Comparison of ENCODE assay signal across 9 mouse cellular contexts in genomic region chr1:88213766-88214461, GRCm38 (mm10). TPM values are rescaled to one million over a fixed set of nuclear protein-coding genes. Genes with fewer than 3 reads are reported as not detected.
DNase-seq lines count a peak whose midpoint lies in the region; ATAC-seq and TF ChIP-seq lines count a peak whose summit lies in the region.
"Had no signal": no experiment of that assay in that cellular context is flagged by ENCODE, and none has a peak within 500 bp of the region (broad histone marks: within the 10 kb centered on the region; RNA-seq: fewer than 3 reads in every experiment).

No protein-coding gene starts in this region.

- peaks cover 63% of the 10 kb centered on the region for H3K9me3 ChIP-seq in kidney, embryonic 16.5 days (ENCODE audit: low read length)

- H3K4me1 ChIP-seq in kidney, embryonic 16.5 days (ENCODE audit: insufficient read depth, low read length) = no peaks in the 10 kb centered on the region
- no peaks in the 10 kb centered on the region for H3K4me1 ChIP-seq in cerebellum, adult 2 months (ENCODE audit: control insufficient read depth, insufficient read depth, low read length)

- H3K36me3 ChIP-seq in kidney, embryonic 16.5 days (ENCODE audit: insufficient read depth, low read length) = no peaks in the 10 kb centered on the region

- TF ChIP-seq POLR2A in cerebellum, adult 2 months (IDR thresholded peaks at IDR 0.05; ENCODE audit: borderline replicate concordance, insufficient read depth, low read length) = no peak

- DNase-seq in kidney, adult 11 months = no peak
- DNase-seq in MN1 (ENCODE audit: low spot score) (peak; percentile 24), liver (peak; percentile 14)
- DNase-seq in gastrocnemius, adult 2 months = peak; percentile 31
- no peak for DNase-seq in right cerebral cortex, postnatal 25 days
- no peak for DNase-seq in thymus, adult 18-20 months
- DNase-seq in cerebellum, adult 2 months = no peak

- WGBS in kidney, embryonic 16.5 days = 74% methylated on average over 2 of the region's 2 CpGs
- WGBS in cerebellum, adult 2 months = 65% methylated on average over 2 of the region's 2 CpGs

- no peak overlapping the region for H3K9ac ChIP-seq in kidney, embryonic 16.5 days (replicated peaks; ENCODE audit: low read length)

- H3K4me3 ChIP-seq in kidney, embryonic 16.5 days (ENCODE audit: low read length) = no peak overlapping the region
- H3K4me3 ChIP-seq in gastrocnemius, adult 2 months = no peak overlapping the region
- no peak overlapping the region for H3K4me3 ChIP-seq in cerebellum, adult 2 months (replicated peaks; ENCODE audit: insufficient read depth, low read depth, low read length)

- 0 out of 2 replicates have a peak, but pooled peaks have one; percentile 5 for ATAC-seq in kidney, embryonic 16.5 days (ENCODE audit: low FRiP score, low TSS enrichment)

- H3K27me3 ChIP-seq in kidney, embryonic 16.5 days (ENCODE audit: insufficient read depth, low read length) = no peaks in the 10 kb centered on the region
- H3K27me3 ChIP-seq in cerebellum, adult 2 months (ENCODE audit: control insufficient read depth, insufficient read depth, low read length) = no peaks in the 10 kb centered on the region; the same call in 1 of the 2 replicates

- intact Hi-C loops in gastrocnemius, adult 2 months (cut with DNase I) = no loop called here

- no peak overlapping the region for H3K27ac ChIP-seq in kidney, embryonic 16.5 days (ENCODE audit: low read length)
- no peak overlapping the region for H3K27ac ChIP-seq in gastrocnemius, adult 2 months
- no peak overlapping the region for H3K27ac ChIP-seq in cerebellum, adult 2 months (ENCODE audit: insufficient read depth, low read length)

- H3K4me2 ChIP-seq in kidney, embryonic 16.5 days (replicated peaks; ENCODE audit: low read depth, low read length) = no peak overlapping the region

- TF ChIP-seq CTCF in gastrocnemius, adult 2 months (IDR thresholded peaks at IDR 0.05) = no peak
- TF ChIP-seq CTCF in cerebellum, adult 2 months (IDR thresholded peaks at IDR 0.05; ENCODE audit: borderline replicate concordance, insufficient read depth, low read depth, low read length) = no peak; the same call in 1 of the 2 replicates

RNA-seq across cellular contexts. Expression of gene Ugt1a1, which starts 2.2 kb away (rescaled TPM):
- 2.4 TPM in 2 replicates for polyA plus RNA-seq in kidney, embryonic 16.5 days (2015; fragmentation: Nextera tagmentation; extraction: Ambion mirVana)
- not detected for total RNA-seq in gastrocnemius, adult 2 months (2021)
- polyA plus RNA-seq in cerebellum, adult 2 months (2012; rRNA removed) = not detected in 2 replicates
- total RNA-seq: heart, postnatal 14 days had no signal

RNA-seq across cellular contexts. Expression of gene Dnajb3, which starts 8.3 kb away (rescaled TPM):
- polyA plus RNA-seq in kidney, embryonic 16.5 days (2015; fragmentation: Nextera tagmentation; extraction: Ambion mirVana) = 10.4 and 11.2 TPM in 2 replicates
- not detected for total RNA-seq in gastrocnemius, adult 2 months (2021)
- 2.9 and 3.5 TPM in 2 replicates for polyA plus RNA-seq in cerebellum, adult 2 months (2012; rRNA removed)

RNA-seq across cellular contexts. Expression of gene Mroh2a, which starts 12.9 kb away (rescaled TPM):
- polyA plus RNA-seq in kidney, embryonic 16.5 days (2015; fragmentation: Nextera tagmentation; extraction: Ambion mirVana) = 1.3 and 2.8 TPM in 2 replicates
- not detected for total RNA-seq in gastrocnemius, adult 2 months (2021)
- polyA plus RNA-seq in cerebellum, adult 2 months (2012; rRNA removed) = 0.25 and 0.43 TPM in 2 replicates

RNA-seq across cellular contexts. Expression of gene Ugt1a2, which starts 13.5 kb away (rescaled TPM):
- polyA plus RNA-seq in kidney, embryonic 16.5 days (2015; fragmentation: Nextera tagmentation; extraction: Ambion mirVana) = 68.4 and 84.9 TPM in 2 replicates
- total RNA-seq in gastrocnemius, adult 2 months (2021) = not detected
- polyA plus RNA-seq in cerebellum, adult 2 months (2012; rRNA removed) = not detected in 2 replicates
- total RNA-seq: heart, postnatal 14 days had no signal

RNA-seq across cellular contexts. Expression of gene Ugt1a5, which starts 48.1 kb away (rescaled TPM):
- polyA plus RNA-seq in kidney, embryonic 16.5 days (2015; fragmentation: Nextera tagmentation; extraction: Ambion mirVana) = not detected in 2 replicates
- under 1 TPM; 0.14 to 0.23 TPM for total RNA-seq in gastrocnemius, adult 2 months (2021)
- 0.08 TPM in 1 of 2 replicates, not detected in the other for polyA plus RNA-seq in cerebellum, adult 2 months (2012; rRNA removed)

Comparison
In these comparisons a context has a peak if more than half of its experiments do, and no peak if none do; other contexts are left out.
1. DNase-seq: peak in MN1 (single experiment), gastrocnemius, adult 2 months (single experiment) and liver (single experiment); none in kidney, adult 11 months (single experiment), right cerebral cortex, postnatal 25 days (single experiment), thymus, adult 18-20 months (0 of 2) and cerebellum, adult 2 months (0 of 2).